Mouse (Mus musculus) megakaryocyte, embryonic 14.5 days (primary cell): ENCODE measurements at regions not wholly inside any gene's neighbourhood (a gene's known extent, or its start where the extent isn't known, plus 50 kb on each side); places are given as distances from the start of the nearest gene placed in this dataset.

Source experiments
- H3K27me3 ChIP-seq: replicated peaks from 2 replicates; pipeline ENCODE3; 2012; ENCODE audit warnings: inconsistent platforms
- H3K36me3 ChIP-seq: replicated peaks from 2 replicates; pipeline ENCODE3; 2012; ENCODE audit warnings: low read length, inconsistent platforms, mixed read lengths
- H3K4me1 ChIP-seq: 2 replicates; pipeline ENCODE4 v1.6.1; 2012; ENCODE audit warnings: inconsistent platforms
- H3K4me3 ChIP-seq: replicated peaks from 2 replicates; pipeline ENCODE3; 2012; ENCODE audit warnings: moderate library complexity, mild to moderate bottlenecking, inconsistent platforms
- H3K9me3 ChIP-seq: 2 replicates; pipeline ENCODE4 v1.6.1; 2012; ENCODE audit warnings: inconsistent platforms
- FLI1 ChIP-seq: IDR thresholded peaks from 2 replicates; pipeline ENCODE4 v1.6.1; 2012; ENCODE audit warnings: low read length, inconsistent platforms, mixed read lengths
- GATA1 ChIP-seq: IDR thresholded peaks from 3 replicates; pipeline ENCODE4 v1.6.1; 2012; ENCODE audit warnings: mixed read lengths, low read length, inconsistent platforms, borderline replicate concordance

GRCm38 (mm10) chr4:54523283-54523682 lies 421.6 kb upstream of the Zfp462 start:
- Histone ChIP-seq H3K27me3 (no peaks in the 10 kb centered on the region), H3K9me3 (no peaks in the 10 kb centered on the region), H3K4me1 (peaks cover 60% of the 10 kb centered on the region), H3K36me3 (peaks cover 9% of the 10 kb centered on the region), H3K4me3 (peak overlapping the region; percentile 56)
- TF ChIP-seq GATA1 (no peak), FLI1 (no peak)

DNA sequence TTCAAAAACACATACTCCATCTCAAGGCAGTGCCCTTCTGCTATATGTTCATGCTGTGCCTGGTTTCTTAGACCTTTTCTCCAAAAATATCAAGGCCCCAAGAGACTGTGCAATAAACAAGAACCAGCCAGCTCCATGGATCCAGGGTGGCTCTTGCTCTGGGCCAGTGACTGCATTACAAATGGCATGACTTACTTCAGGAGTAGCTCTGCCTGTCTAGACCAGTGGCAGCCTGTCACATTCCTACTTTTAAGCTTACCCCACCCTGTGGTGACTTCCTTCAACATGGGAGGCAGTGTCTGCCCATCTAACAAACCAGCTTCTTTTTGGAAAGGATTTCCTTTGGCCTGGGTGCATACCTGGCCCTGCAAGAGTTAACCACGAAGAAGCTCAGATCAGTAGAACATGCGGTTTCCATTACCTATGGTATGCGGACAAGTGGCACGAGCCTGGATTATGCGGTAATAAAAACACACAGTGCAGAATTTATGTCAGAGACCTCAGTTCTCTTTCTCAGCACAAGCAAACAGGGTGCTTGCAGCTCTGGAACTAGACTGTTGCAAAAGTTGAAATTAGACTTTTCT lies 418.8 kb upstream of the Zfp462 start:
- H3K36me3 ChIP-seq, result peaks cover 9% of the 10 kb centered on the region
- no peaks in the 10 kb centered on the region for H3K27me3 ChIP-seq
- H3K4me3 ChIP-seq, result no peak overlapping the region
- H3K4me1 ChIP-seq, result peaks cover 69% of the 10 kb centered on the region
- H3K9me3 ChIP-seq, result no peaks in the 10 kb centered on the region
- TF ChIP-seq FLI1 (no peak), GATA1 (no peak)

- H3K27me3 ChIP-seq, result no peaks in the 10 kb centered on the region
- H3K4me1 ChIP-seq, result peaks cover 78% of the 10 kb centered on the region
- H3K9me3 ChIP-seq, result no peaks in the 10 kb centered on the region
- H3K36me3 ChIP-seq, result peaks cover 9% of the 10 kb centered on the region
- H3K4me3 ChIP-seq, result peak overlapping the region; percentile 31
- TF ChIP-seq FLI1 (no peak), GATA1 (no peak)
Measured at GRCm38 (mm10) chr4:54527660-54528059, 417.2 kb upstream of the Zfp462 start.

- Histone ChIP-seq H3K9me3 (no peaks in the 10 kb centered on the region), H3K27me3 (no peaks in the 10 kb centered on the region), H3K4me1 (peaks cover 42% of the 10 kb centered on the region), H3K36me3 (no peaks in the 10 kb centered on the region), H3K4me3 (no peak overlapping the region)
- TF ChIP-seq FLI1 (no peak), GATA1 (no peak)
Measured at GRCm38 (mm10) chr4:54531739-54532138, 413.1 kb upstream of the Zfp462 start.

- peaks cover 26% of the 10 kb centered on the region for H3K4me1 ChIP-seq
- H3K36me3 ChIP-seq, result no peaks in the 10 kb centered on the region
- H3K27me3 ChIP-seq, result no peaks in the 10 kb centered on the region
- no peak for TF ChIP-seq GATA1
- no peak for TF ChIP-seq FLI1
- no peak overlapping the region for H3K4me3 ChIP-seq
- H3K9me3 ChIP-seq, result no peaks in the 10 kb centered on the region
Measured at GRCm38 (mm10) chr4:54533846-54534245, 411.0 kb upstream of the Zfp462 start.

DNA sequence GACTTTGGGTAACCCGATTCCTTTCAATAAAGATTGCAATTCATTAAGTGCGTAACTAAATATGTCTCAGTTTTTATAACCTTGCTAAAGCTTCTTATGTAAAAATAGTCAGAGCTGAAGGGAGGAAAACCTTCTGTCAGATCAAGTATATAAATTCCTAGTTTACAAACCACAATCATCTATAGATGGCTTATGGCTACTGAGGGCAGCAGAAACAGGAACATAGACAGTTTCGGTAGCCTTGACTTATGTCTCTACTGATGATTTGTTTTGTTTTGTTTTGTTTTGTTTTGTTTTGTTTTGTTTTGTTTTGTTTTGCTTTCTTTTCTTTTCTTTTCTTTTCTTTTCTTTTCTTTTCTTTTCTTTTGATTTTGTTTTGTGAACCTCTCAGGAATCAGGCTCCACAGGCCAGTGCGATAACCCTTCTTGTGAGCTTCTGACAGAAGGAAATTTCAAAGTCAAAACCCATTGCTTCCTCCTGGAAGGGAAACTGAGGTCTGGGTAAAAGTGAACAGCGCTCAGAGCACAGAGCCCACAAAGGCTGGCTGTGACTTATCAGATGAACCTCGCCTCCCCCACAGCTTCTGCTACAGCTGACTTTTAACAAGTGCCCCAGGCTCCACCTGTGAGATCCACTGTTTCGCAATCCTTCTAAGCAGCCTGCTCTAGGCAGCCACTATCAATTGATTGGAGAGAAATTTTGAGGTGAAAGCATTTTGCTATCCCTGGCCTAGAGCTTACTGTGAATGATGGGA lies 391.8 kb upstream of the Zfp462 start:
- Histone ChIP-seq H3K36me3 (no peaks in the 10 kb centered on the region), H3K4me3 (no peak overlapping the region), H3K27me3 (no peaks in the 10 kb centered on the region), H3K9me3 (no peaks in the 10 kb centered on the region), H3K4me1 (peaks cover 4% of the 10 kb centered on the region)
- TF ChIP-seq GATA1, result no peak
- no peak for TF ChIP-seq FLI1

DNA sequence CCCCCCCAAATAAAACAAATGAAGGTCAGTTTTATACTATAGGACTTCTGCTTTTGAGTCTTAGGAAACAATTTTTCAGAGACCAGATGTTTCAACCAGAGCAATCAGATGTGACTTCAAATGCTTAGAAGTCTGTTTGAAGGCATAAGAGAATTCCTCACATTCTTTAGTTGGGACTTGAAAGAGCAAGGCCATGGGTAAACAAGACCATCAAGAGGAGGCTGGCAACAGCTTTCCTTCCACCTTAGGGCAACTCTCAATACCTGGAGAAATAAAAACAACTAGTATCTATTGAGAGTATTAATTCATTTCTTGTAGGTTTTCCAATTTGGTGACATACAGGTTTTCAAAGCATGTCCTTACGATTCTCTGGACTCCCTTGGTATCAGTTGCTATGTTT lies 381.8 kb upstream of the Zfp462 start:
- Histone ChIP-seq H3K36me3 (no peaks in the 10 kb centered on the region), H3K4me3 (no peak overlapping the region), H3K27me3 (no peaks in the 10 kb centered on the region), H3K9me3 (no peaks in the 10 kb centered on the region), H3K4me1 (no peaks in the 10 kb centered on the region)
- TF ChIP-seq GATA1 (no peak), FLI1 (no peak)

- H3K27me3 ChIP-seq, result no peaks in the 10 kb centered on the region
- H3K4me3 ChIP-seq, result no peak overlapping the region
- H3K9me3 ChIP-seq, result peaks cover 3% of the 10 kb centered on the region
- H3K4me1 ChIP-seq, result 0 out of 2 replicates have a peak, but pooled peaks cover 3% of the 10 kb centered on the region
- TF ChIP-seq GATA1 (no peak), FLI1 (no peak)
- no peaks in the 10 kb centered on the region for H3K36me3 ChIP-seq
Measured at GRCm38 (mm10) chr4:54573185-54573584, 371.7 kb upstream of the Zfp462 start.

DNA sequence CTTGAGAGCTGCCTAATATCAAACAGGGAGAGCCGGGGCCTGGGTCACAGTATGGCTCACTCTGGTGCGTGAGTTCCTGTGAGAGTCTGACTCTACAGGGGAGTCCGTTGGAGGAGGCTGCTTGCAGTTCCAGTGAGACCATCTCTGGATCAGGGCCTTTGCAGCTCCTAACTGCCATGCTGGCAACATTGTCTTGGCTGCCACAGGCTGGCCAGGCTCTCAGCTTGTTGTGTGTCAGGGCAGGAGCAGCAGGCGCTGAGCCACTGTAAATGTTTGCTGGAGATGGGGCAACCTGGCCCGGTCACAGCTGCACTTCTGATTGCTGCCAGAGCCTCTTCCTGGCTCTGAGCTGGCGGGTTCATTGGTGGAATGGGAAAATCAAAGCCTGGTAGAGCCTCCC lies 357.7 kb upstream of the Zfp462 start:
- H3K4me3 ChIP-seq, result no peak overlapping the region
- peaks cover 14% of the 10 kb centered on the region for H3K4me1 ChIP-seq
- H3K9me3 ChIP-seq, result peaks cover 5% of the 10 kb centered on the region; the same call in 1 of the 2 replicates
- TF ChIP-seq GATA1 (no peak), FLI1 (no peak)
- H3K36me3 ChIP-seq, result no peaks in the 10 kb centered on the region
- H3K27me3 ChIP-seq, result peaks cover 2% of the 10 kb centered on the region

DNA sequence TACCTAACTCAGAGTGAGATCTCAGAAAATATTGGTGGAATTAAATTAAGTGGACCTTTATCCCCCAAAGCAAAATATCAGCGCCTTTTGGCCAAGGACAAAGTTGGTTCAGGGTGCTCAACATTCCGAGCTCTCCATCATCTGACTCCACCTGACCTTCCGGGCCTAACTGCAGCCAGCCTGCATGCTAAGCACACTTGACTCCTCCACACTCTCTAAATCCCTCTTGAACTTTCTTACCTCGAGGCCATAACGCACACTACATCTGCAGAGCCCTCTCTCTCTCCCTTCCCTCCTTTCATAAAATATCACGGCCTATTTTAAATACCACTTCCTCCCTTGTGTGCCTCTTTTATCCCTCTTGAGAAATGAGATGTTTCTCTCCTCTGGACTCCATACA lies 356.1 kb upstream of the Zfp462 start:
- H3K9me3 ChIP-seq, result peaks cover 5% of the 10 kb centered on the region; the same call in 1 of the 2 replicates
- no peak overlapping the region for H3K4me3 ChIP-seq
- no peak for TF ChIP-seq FLI1
- TF ChIP-seq GATA1, result no peak
- no peaks in the 10 kb centered on the region for H3K36me3 ChIP-seq
- peaks cover 14% of the 10 kb centered on the region for H3K4me1 ChIP-seq
- H3K27me3 ChIP-seq, result peaks cover 2% of the 10 kb centered on the region

DNA sequence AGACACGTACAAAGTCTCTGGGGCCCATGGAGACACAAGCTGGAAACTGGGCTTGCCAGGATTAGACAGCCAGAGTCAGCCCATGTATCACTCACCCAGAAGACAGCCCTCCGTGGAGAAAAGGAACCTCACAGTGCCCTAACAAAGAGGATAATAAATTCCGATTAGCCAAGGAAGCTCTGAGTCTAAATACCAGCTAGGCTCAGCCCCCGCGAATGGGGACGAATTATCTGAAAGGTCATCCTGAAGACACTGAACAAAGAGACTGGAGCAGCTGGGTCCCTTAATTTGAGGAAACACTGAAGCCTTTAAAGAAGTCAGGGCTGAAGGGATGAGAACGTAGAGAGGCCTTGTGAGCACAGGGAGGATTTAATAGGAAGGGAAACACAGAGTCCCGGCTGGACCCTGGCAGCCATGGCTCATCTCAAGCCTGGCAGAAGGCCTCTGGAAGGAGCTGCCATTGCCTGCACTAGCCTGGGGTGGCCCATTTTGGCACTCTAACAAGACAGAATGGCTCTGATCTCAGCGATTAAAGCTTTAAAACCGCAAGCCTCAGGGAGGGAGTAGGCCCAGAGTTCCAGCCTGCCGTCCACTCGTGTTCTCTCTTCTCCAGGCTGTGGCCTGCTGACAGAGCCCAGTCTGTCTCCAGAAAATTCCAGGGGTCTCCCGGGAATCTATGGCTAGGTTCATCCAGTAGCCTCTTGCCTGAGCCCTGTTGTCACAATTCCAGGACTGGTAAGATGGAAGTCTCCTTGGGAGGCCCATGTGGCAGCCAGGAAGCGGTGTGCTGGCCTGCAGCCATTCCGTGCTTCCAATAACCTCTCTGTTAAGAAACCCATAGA lies 343.0 kb upstream of the Zfp462 start:
- Histone ChIP-seq H3K4me3 (no peak overlapping the region), H3K27me3 (no peaks in the 10 kb centered on the region), H3K36me3 (no peaks in the 10 kb centered on the region), H3K4me1 (no peaks in the 10 kb centered on the region), H3K9me3 (no peaks in the 10 kb centered on the region)
- no peak for TF ChIP-seq FLI1
- no peak for TF ChIP-seq GATA1
